Mouse (Mus musculus) bone marrow, adult 2 months (tissue): ENCODE results near the gene Meltf. TPM values are rescaled to one million over a fixed set of nuclear protein-coding genes. Genes with fewer than 3 reads are reported as not detected.

Source experiments
- H3K27ac ChIP-seq: fragments of 200-500 bp; 2 replicates; pipeline ENCODE4 v1.5.1; 2012; ENCODE audit warnings: low read depth, mild to moderate bottlenecking, control low read depth, inconsistent platforms, low read length; ENCODE audit not compliant: control insufficient read depth, poor library complexity, insufficient read depth
- H3K4me1 ChIP-seq: fragments of 200-500 bp; 2 replicates; pipeline ENCODE4 v1.6.1; 2011; ENCODE audit warnings: low read length; ENCODE audit not compliant: control insufficient read depth, insufficient read depth
- H3K4me3 ChIP-seq: fragments of 200-500 bp; replicated peaks from 2 replicates; pipeline ENCODE3; 2011; ENCODE audit warnings: mild to moderate bottlenecking, low read depth, low read length, control low read depth; ENCODE audit not compliant: control insufficient read depth
- CTCF ChIP-seq: fragments of 200-500 bp; IDR thresholded peaks from 2 replicates; pipeline ENCODE4 v1.5.1; 2011; ENCODE audit warnings: low read length, control low read depth; ENCODE audit not compliant: control insufficient read depth, insufficient read depth
- POLR2A ChIP-seq: fragments of 200-500 bp; IDR thresholded peaks from 2 replicates; pipeline ENCODE4 v1.6.1; 2011; ENCODE audit warnings: low read depth, mild to moderate bottlenecking, control low read depth, low read length, borderline replicate concordance; ENCODE audit not compliant: control insufficient read depth
- WGBS: fragments of 180-500 bp; shearing (Covaris S2); methylation state at CpG from one replicate; pipeline ENCODE4 v1.1.7; 2018; 5-methylcytosine and 5-hydroxymethylcytosine counted together
- polyA plus RNA-seq: library from polyadenylated mRNA; stranded (reverse); fragments of >200 nt; gene quantifications from 2 replicates; pipeline ENCODE4 v1.2.4, GENCODE M21; 2011; ENCODE audit warnings: low replicate concordance; ENCODE audit not compliant: missing spikeins, insufficient read depth, insufficient read length

Gene Meltf
- polyA plus RNA-seq, 1 experiment, result not detected

DNA sequence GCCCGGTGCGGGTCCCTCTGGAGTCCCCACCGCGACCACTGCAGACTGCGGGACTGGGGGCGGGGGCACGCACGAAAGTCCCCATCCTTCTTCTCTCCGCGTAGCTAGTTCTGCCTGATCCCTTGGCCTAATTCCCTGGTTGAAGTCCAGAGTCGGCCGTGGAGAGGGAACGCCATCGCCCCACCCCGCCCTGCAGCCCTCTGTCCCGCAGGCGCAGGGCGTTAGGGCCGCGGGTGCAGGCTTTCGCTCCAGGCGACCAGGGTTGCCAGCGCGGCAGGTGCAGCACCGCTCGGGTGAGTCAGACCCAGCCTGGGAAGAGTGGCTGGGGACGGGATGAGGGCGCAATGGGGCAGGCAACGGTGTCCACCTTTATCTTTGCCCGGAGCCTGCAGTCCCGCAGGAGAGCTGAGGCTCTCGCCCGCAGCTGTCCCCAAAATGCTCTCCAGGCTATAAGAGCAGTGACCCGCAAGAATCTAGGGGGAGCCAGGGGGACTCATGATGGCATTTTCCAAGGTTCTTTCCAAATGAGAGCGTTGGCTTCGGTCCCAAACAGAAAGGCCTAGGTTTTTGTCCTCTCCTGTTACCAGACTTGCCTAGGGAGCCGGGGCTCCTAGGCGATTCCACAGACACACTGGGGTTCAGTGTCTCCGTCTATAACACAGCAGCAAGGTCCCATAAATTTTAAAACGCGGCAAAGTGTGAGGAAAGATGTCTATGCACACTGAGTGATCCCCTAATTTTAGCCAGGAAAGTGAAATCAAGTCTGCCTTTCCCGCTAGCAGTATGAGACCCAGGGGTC, 55.3 kb downstream of the Meltf start, which contains the start of gene Pigz:
Pigz (plus strand) TSS at position 101 of the 799 bp plus-strand sequence.
- Histone ChIP-seq H3K27ac (peak within 1 kb of the TSS; percentile 23; the same call in 1 of the 2 replicates), H3K4me1 (no peaks in the 10 kb centered on the region; the same call in none of the 2 replicates), H3K4me3 (peak within 1 kb of the TSS; percentile 30)
- 12% methylated on average over 42 of the region's 42 CpGs for WGBS
- TF ChIP-seq POLR2A (no peak), CTCF (no peak)

DNA sequence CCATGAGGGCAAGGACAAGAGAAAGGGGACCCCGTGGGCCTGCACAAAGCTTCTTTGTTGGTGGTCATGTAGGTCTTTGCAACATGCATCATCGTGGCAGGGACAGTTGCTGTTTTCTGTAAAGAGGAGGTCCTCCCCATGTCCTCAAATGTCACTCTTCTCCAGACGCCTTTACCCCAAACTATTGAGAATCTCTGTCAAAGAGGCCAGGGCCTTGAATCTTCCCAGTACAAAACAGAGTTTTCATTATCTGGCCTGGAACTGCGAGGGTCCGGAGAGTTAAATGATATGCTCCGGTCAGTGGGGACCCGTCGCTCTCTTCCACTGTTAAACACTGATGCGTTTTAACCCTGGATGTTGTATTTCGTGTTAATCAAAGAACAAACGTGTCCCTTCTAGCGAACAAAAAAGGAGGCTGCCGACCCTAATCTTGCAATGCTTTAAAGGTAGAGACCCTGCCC, 56.0 kb downstream of the Meltf start:
- no peak for TF ChIP-seq CTCF
- no peak for TF ChIP-seq POLR2A
- Histone ChIP-seq H3K4me1 (no peaks in the 10 kb centered on the region; the same call in none of the 2 replicates), H3K4me3 (no peak overlapping the region), H3K27ac (no peak overlapping the region)
- WGBS, result 38% methylated on average over 13 of the region's 13 CpGs

- Histone ChIP-seq H3K4me3 (peak overlapping the region; percentile 21), H3K4me1 (no peaks in the 10 kb centered on the region; the same call in none of the 2 replicates), H3K27ac (no peak overlapping the region)
- 7% methylated on average over 36 of the region's 36 CpGs for WGBS
- TF ChIP-seq CTCF, result no peak
- peak; percentile 31; the same call in 1 of the 2 replicates for TF ChIP-seq POLR2A
Measured at GRCm38 (mm10) chr16:31935091-31935979, 56.7 kb downstream of the Meltf start.

- Histone ChIP-seq H3K27ac (no peak overlapping the region), H3K4me3 (no peak overlapping the region), H3K4me1 (no peaks in the 10 kb centered on the region; the same call in none of the 2 replicates)
- TF ChIP-seq CTCF (no peak), POLR2A (no peak)
- 82% methylated on average over 4 of the region's 4 CpGs for WGBS
Measured at GRCm38 (mm10) chr16:31936568-31936967, 58.0 kb downstream of the Meltf start.

GRCm38 (mm10) chr16:31938856-31939255, 60.2 kb downstream of the Meltf start:
- H3K4me3 ChIP-seq, result no peak overlapping the region
- WGBS, result 33% methylated on average over 6 of the region's 6 CpGs
- no peak for TF ChIP-seq CTCF
- TF ChIP-seq POLR2A, result no peak
- no peak overlapping the region for H3K27ac ChIP-seq
- H3K4me1 ChIP-seq, result no peaks in the 10 kb centered on the region; the same call in 1 of the 2 replicates

DNA sequence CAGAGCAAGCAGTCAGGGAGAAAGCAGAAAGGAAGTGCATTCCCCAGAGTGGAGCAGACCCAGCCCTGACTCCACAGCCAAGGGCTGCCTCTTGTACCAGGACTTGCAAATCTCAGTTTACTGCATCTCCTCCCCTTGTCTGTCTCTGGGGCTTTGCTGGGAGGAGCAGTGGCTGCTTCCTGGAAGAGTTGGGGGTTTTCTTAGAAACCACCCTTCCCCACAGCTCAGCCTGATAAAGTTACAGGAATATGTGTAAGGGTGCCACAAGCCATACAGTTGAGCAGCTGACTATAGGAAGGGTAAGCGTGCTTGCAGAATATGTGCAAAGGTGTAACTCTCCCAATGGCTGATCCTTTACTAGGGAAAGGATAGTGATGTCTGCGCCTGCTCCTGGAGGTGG, 62.0 kb downstream of the Meltf start:
- H3K4me3 ChIP-seq, result no peak overlapping the region
- no peaks in the 10 kb centered on the region for H3K4me1 ChIP-seq
- no peak for TF ChIP-seq CTCF
- TF ChIP-seq POLR2A, result no peak
- 73% methylated on average over 2 of the region's 2 CpGs for WGBS
- H3K27ac ChIP-seq, result no peak overlapping the region

DNA sequence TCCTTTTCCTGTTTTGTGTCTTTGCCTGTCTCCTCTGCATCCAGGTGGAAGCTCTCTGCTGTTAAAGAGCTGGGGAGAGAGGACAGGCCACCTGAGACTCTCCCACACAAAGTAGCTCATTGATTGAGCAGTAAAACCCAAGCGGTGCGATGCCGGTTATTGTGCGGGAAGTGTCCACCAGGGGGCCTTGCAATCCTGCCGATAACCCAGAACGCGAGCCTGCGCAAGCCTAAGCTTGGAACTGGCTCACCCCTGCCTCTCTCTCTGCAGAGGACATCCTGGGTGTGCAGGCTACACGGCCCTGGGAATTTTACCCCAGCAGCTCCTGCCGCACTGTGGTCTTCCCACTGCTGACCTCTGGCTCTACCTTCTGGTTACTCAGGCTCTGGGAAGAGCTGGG, 65.4 kb downstream of the Meltf start:
- H3K4me1 ChIP-seq, result no peaks in the 10 kb centered on the region
- no peak overlapping the region for H3K27ac ChIP-seq
- H3K4me3 ChIP-seq, result no peak overlapping the region
- WGBS, result 7% methylated on average over 10 of the region's 10 CpGs
- TF ChIP-seq POLR2A, result no peak
- peak; percentile 85 for TF ChIP-seq CTCF
